Mouse (Mus musculus): ENCODE results near the gene Utrn.

- peak; percentile 64 for TF ChIP-seq POLR2A (IDR thresholded peaks at IDR 0.05; ENCODE audit: insufficient read length, low read depth)
- TF ChIP-seq USF1 (IDR thresholded peaks at IDR 0.05; ENCODE audit: low read depth) = no peak
- no peak for TF ChIP-seq TCF12 (IDR thresholded peaks at IDR 0.05; ENCODE audit: insufficient read depth, poor library complexity, severe bottlenecking)
- peak in 1 of 3 experiments; percentile 91 for TF ChIP-seq MYOG (IDR thresholded peaks at IDR 0.05; ENCODE audit: control insufficient read depth in 1 of 3, insufficient read depth in 1 of 3, insufficient read length in 2 of 3, low read depth in 2 of 3)
Observed at GRCm38 (mm10) chr10:12868189-12869028, 756 bp downstream of the Utrn start.

Measured in myocyte (in vitro differentiated cells).